Mouse (Mus musculus) E14TG2a.4 (cell line): Measurements from ENCODE around the gene Slc25a21.

Experiments used
- CTCF ChIP-seq: conservative IDR thresholded peaks from 2 replicates; pipeline ENCODE4 v1.5.1; 2014; ENCODE audit warnings: low read length
- POU5F1 ChIP-seq: IDR thresholded peaks from 2 replicates; pipeline ENCODE4 v1.6.1; 2014; ENCODE audit warnings: low read length, borderline replicate concordance

- TF ChIP-seq CTCF (no peak), POU5F1 (no peak)
These were observed 294.4 kb downstream of the Slc25a21 start for GRCm38 (mm10) chr12:56902774-56903456.
